Mouse (Mus musculus) midbrain, embryonic 16.5 days (tissue): ENCODE data around the gene Bmper. TPM values are rescaled to one million over a fixed set of nuclear protein-coding genes. Genes with fewer than 3 reads are reported as not detected.

Source experiments
- ATAC-seq: fragments of 200-750 bp; cut with Nextera tagmentation; 2 replicates; pipeline ENCODE4 v1.8.0; 2017; ENCODE audit warnings: moderate TSS enrichment
- H3K27ac ChIP-seq: fragments of 300-500 bp; sonication (generic); 2 replicates; pipeline ENCODE4 v1.5.1; 2014; ENCODE audit warnings: mild to moderate bottlenecking, low read length, mixed read lengths
- H3K27me3 ChIP-seq: fragments of 300-500 bp; sonication (generic); 2 replicates; pipeline ENCODE4 v1.6.1; 2014; ENCODE audit warnings: low read depth, low read length, mixed read lengths; ENCODE audit not compliant: control insufficient read depth, insufficient read depth
- H3K36me3 ChIP-seq: fragments of 300-500 bp; sonication (generic); 2 replicates; pipeline ENCODE4 v1.6.1; 2014; ENCODE audit warnings: mild to moderate bottlenecking, low read length, moderate library complexity, mixed read lengths; ENCODE audit not compliant: control insufficient read depth, insufficient read depth
- H3K4me1 ChIP-seq: fragments of 300-500 bp; sonication (generic); 2 replicates; pipeline ENCODE4 v1.6.1; 2014; ENCODE audit warnings: mild to moderate bottlenecking, low read length, mixed read lengths; ENCODE audit not compliant: control insufficient read depth, insufficient read depth
- H3K4me2 ChIP-seq: fragments of 300-500 bp; sonication (generic); 2 replicates; pipeline ENCODE4 v1.6.1; 2014; ENCODE audit warnings: mild to moderate bottlenecking, low read length, mixed read lengths
- H3K4me3 ChIP-seq: fragments of 300-500 bp; sonication (generic); 2 replicates; pipeline ENCODE4 v1.5.1; 2014; ENCODE audit warnings: low read depth, mild to moderate bottlenecking, low read length, moderate library complexity, mixed read lengths
- H3K9ac ChIP-seq: fragments of 300-500 bp; sonication (generic); 2 replicates; pipeline ENCODE4 v1.6.1; 2014; ENCODE audit warnings: low read depth, low read length, mixed read lengths
- H3K9me3 ChIP-seq: fragments of 300-500 bp; sonication (generic); replicated peaks from 2 replicates; pipeline ENCODE4 v1.6.1; 2014; ENCODE audit warnings: mild to moderate bottlenecking, low read length, mixed read lengths; ENCODE audit not compliant: control insufficient read depth, poor library complexity, severe bottlenecking
- WGBS: fragments of 180-500 bp; shearing (Covaris S2); extraction: QIAGEN DNeasy Blood & Tissue Kit; methylation state at CpG from one replicate; pipeline ENCODE4 v1.1.7; 2014; 5-methylcytosine and 5-hydroxymethylcytosine counted together
- polyA plus RNA-seq: library from polyadenylated mRNA; unstranded; fragments of >200 nt; fragmentation: Nextera tagmentation; extraction: Ambion mirVana; gene quantifications from 2 replicates; pipeline ENCODE4 v1.2.1, GENCODE M21; 2015

Bmper gene
- polyA plus RNA-seq, 1 experiment from 2014 or later: 9.6 TPM

DNA sequence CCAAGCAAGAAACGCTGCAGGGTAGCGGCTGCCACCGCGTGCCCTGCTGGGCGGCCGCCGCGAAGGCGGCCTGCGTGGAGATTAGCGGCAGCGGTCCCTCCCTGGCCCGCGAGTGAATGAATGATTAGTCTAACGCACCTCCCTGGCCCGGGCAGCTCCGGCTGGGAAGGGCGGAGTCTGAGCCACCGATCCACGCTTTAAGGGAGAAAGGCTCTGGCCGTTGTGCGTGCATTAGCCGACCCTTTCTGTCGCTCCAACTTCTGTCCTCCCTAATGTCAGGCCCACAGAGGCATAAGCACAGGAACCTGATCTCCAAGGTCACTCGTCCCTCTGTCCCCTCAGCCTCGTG lies 410 bp upstream of the Bmper start:
- Histone ChIP-seq H3K27ac (peak overlapping the region; percentile 90), H3K4me1 (peaks cover 7% of the 10 kb centered on the region), H3K36me3 (no peaks in the 10 kb centered on the region), H3K9me3 (no peaks in the 10 kb centered on the region), H3K9ac (peak overlapping the region; percentile 84), H3K27me3 (peaks cover 11% of the 10 kb centered on the region), H3K4me3 (peak overlapping the region; percentile 68), H3K4me2 (peak overlapping the region; percentile 96)
- 0% methylated on average over 25 of the region's 26 CpGs for WGBS
- ATAC-seq: peak; percentile 67

DNA sequence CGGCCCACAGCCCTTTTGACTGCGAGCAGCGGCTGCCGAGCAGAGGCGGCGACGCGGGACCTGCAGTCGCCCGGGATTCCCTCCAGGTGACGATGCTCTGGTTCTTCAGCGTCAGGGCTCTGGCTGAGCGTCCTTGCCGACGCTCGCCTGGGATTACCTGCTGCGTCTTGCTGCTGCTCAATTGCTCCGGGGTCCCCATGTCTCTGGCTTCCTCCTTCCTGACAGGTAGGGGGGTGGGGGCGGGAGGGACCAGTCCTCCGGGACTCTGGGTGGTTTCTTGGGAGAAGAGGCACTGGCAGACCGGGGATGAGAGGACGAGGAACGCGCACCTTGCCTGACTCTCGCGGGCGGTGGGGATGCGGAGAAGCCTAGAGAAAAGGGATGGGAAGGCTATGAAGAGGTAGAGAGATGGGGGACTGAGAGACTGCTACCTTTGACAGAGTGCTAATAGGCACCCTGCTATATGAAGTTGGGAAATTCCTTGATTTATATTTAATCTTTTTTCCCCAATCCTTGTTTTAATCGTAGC lies 737 bp downstream of the Bmper start:
- under 1% methylated on average over 28 of the region's 29 CpGs for WGBS

DNA sequence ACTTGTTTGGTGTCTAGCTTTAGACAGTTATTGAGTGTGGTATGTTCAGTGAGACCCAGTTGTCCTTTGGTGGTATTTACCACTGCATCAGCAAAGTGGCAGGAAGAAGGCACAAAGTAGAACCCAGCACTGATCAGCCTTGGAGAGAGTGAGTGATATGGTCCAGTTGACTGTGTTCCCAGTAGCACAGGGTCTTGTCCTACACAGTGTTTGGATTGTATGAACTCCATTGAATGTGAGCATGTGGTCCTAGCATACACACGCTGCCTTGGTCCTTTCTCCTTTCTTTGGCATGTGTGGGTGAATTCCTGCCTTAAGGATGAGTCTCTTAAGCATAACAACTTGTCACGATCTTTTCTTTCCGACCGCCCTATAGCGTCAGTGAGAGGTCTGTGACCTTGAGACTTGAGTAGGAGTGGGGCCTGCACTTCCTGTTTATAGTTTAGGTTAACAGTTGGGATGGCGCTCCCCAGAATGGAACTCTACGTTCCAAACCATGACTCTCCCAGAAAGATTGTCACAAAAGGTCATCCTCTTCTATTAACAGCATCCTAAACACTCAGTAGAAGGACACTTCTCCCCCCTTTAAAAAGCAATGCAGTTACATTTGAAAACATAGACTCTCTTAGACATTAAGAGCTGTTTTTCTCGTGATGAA lies 10.7 kb downstream of the Bmper start:
- Histone ChIP-seq H3K36me3 (no peaks in the 10 kb centered on the region), H3K4me1 (no peaks in the 10 kb centered on the region), H3K9ac (no peak overlapping the region), H3K4me3 (no peak overlapping the region), H3K4me2 (no peak overlapping the region), H3K9me3 (no peaks in the 10 kb centered on the region), H3K27ac (no peak overlapping the region), H3K27me3 (no peaks in the 10 kb centered on the region)
- 91% methylated on average over 8 of the region's 8 CpGs for WGBS
- no peak for ATAC-seq

More for the DNA sequence above, 737 bp downstream of the Bmper start:
- Histone ChIP-seq H3K9ac (peak overlapping the region; percentile 84), H3K36me3 (no peaks in the 10 kb centered on the region), H3K9me3 (no peaks in the 10 kb centered on the region), H3K27ac (peak overlapping the region; percentile 90), H3K4me3 (peak overlapping the region; percentile 68), H3K27me3 (peaks cover 11% of the 10 kb centered on the region), H3K4me1 (peaks cover 7% of the 10 kb centered on the region), H3K4me2 (peak overlapping the region; percentile 96)
- ATAC-seq: peak; percentile 69

DNA sequence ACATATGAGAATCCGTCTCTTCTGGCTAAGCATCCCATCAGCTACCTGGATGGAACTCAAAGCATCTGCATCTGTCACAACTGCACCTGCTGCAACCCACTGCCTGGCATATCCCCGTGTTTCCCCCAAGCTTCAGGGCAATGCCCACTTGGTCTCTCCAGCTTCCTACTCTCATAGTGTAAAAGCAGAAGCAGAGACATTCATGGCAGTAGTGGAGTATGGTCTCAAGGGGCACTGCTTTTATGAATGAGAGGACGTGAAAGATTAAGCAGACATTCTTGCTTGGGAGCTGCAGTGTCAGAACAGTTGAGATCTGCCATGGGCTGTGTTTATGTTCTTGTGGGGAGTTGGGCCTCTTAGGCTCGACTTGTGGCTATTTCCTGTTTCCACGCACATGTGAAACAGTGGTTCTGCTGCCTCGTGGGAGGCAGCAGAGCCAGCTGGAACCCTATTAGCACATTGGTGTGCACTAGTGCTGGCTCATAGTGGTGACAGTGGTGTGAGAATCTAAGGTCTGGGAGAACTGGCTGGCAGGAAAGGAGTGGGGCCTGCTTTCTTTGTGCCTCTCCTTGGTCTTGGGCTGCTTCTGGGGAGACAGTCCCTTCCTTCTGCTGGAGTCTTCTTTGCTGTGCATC lies 12.6 kb downstream of the Bmper start:
- H3K9ac ChIP-seq: no peak overlapping the region
- no peak overlapping the region for H3K4me3 ChIP-seq
- H3K27ac ChIP-seq: no peak overlapping the region
- H3K9me3 ChIP-seq: no peaks in the 10 kb centered on the region
- WGBS: 73% methylated on average over 6 of the region's 6 CpGs
- no peaks in the 10 kb centered on the region for H3K4me1 ChIP-seq
- H3K36me3 ChIP-seq: no peaks in the 10 kb centered on the region
- H3K4me2 ChIP-seq: no peak overlapping the region
- H3K27me3 ChIP-seq: no peaks in the 10 kb centered on the region
- ATAC-seq: no peak

DNA sequence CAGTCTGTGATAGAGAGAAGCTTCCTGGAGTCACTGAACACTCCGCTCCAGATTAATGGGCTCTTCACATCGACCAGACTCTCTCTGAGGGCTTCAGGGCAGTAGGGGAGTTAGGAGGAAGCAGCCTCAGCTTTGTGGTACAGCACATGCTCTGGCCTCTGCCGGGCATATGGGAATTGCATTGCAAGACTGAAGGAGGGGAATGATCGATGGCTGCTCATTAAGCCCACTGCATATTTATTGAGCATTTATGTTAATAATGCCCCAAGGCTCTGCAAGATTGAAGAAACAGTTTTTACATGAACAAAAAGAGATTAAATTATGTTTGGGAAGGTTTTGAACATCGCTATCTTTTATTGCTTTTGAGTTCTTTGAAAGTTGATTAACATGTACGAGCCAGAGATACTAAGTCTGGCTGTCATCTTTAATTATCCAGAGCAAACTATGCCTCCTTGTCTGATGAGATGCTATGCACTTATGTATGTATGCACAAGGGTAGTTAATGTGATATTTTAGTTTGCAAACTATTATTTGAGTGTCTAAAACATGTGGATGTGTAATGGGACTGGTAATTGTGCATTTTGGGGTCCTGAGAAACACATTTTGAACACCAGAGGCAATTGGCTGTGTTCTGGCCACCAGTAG lies 13.9 kb downstream of the Bmper start:
- Histone ChIP-seq H3K4me3 (no peak overlapping the region), H3K9me3 (no peaks in the 10 kb centered on the region), H3K4me1 (no peaks in the 10 kb centered on the region), H3K36me3 (no peaks in the 10 kb centered on the region), H3K27ac (no peak overlapping the region), H3K4me2 (no peak overlapping the region), H3K9ac (no peak overlapping the region), H3K27me3 (no peaks in the 10 kb centered on the region)
- 56% methylated on average over 6 of the region's 6 CpGs for WGBS
- ATAC-seq: peak; percentile 62

DNA sequence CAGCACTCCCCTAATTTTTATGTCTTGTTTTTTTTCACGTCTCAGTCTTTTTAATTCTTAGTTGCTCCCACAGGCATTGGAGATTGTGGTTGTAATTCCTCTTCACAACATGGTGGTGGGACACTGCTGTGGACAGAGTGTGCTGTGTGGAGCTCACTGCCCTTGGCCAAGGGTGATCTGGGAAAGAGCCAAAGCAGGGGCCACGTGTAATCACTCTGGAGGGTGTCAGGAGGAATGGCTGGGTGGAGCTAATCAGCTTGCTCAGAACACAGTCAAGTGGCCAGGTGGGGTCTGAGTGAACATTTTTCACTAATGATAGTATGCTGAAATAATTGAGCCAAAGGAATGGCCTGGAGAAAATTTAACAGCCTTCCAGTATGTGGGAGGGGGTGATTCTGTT lies 16.1 kb downstream of the Bmper start:
- WGBS: 66% methylated on average over 2 of the region's 2 CpGs
- ATAC-seq: no peak

DNA sequence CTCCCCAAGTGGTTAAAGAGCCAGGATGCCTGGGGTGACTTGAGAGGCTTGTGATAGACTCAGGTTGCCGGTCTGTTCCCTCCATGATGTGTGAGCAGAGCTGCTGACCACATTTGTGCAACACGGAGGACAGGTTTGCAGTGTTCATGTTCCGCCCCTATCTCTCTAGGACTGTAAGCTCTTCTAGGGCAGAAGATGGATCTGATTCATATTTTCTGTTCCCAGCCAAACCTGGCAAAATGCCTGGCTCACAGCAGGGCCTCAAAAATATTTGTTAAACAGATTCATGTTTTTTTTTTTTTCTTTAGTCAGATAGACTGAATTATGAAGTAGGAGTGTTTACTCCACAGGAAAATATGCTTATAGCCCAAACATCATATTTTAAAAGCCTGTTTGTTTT lies 20.0 kb downstream of the Bmper start:
- Histone ChIP-seq H3K9ac (no peak overlapping the region), H3K36me3 (no peaks in the 10 kb centered on the region), H3K9me3 (no peaks in the 10 kb centered on the region), H3K4me1 (no peaks in the 10 kb centered on the region), H3K4me2 (no peak overlapping the region), H3K27ac (no peak overlapping the region), H3K4me3 (no peak overlapping the region), H3K27me3 (no peaks in the 10 kb centered on the region)
- ATAC-seq: no peak
- WGBS: 78% methylated on average over 3 of the region's 3 CpGs

More for the DNA sequence above, 16.1 kb downstream of the Bmper start:
- Histone ChIP-seq H3K4me2 (no peak overlapping the region), H3K9ac (no peak overlapping the region), H3K36me3 (no peaks in the 10 kb centered on the region), H3K4me1 (no peaks in the 10 kb centered on the region), H3K27me3 (no peaks in the 10 kb centered on the region), H3K4me3 (no peak overlapping the region), H3K9me3 (no peaks in the 10 kb centered on the region), H3K27ac (no peak overlapping the region)

DNA sequence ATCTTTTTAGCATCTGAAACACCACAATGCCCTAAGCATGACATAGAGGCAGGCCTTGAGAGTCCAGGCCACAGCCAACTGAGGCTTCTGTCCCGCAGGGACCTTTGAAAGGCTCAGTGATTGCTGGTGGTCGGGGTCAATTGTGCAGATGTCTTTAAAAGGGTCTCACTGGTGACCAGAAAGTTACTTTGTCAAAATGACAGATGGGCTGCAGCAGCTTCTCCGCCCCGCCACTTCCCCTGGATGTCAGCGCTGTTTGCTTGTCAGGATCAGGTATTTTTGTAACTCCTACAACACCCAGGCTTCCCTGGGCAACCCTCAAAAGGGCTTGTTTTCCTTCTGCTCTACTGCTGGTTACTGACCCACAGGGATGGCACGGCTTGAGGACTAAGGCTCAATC lies 21.0 kb downstream of the Bmper start:
- no peak for ATAC-seq
- no peak overlapping the region for H3K4me2 ChIP-seq
- WGBS: 68% methylated on average over 6 of the region's 6 CpGs
- no peaks in the 10 kb centered on the region for H3K27me3 ChIP-seq
- no peaks in the 10 kb centered on the region for H3K9me3 ChIP-seq
- no peak overlapping the region for H3K9ac ChIP-seq
- H3K36me3 ChIP-seq: no peaks in the 10 kb centered on the region
- no peak overlapping the region for H3K27ac ChIP-seq
- H3K4me3 ChIP-seq: no peak overlapping the region
- no peaks in the 10 kb centered on the region for H3K4me1 ChIP-seq

DNA sequence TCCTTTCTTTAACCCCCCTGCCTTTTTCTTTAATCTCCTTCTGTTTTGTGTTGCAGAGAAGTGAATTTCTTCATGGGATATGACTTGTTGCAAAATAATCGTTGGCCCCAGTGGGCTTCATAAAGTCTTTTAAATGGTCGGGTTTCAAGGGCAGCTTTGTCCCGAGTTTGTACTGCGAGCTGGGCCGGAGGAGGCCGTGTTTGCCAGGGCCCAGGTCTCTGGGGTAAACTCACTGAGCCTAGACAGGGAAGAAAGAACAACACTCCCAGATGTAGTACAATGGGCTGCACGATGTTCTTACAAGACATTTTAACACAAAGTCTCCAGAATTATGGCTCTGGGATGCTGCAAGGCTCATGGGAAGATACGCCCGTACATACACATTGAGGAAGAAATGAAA lies 23.5 kb downstream of the Bmper start:
- Histone ChIP-seq H3K27ac (no peak overlapping the region), H3K27me3 (no peaks in the 10 kb centered on the region), H3K9me3 (no peaks in the 10 kb centered on the region), H3K36me3 (no peaks in the 10 kb centered on the region), H3K9ac (no peak overlapping the region), H3K4me1 (no peaks in the 10 kb centered on the region), H3K4me3 (no peak overlapping the region), H3K4me2 (no peak overlapping the region)
- no peak for ATAC-seq
- WGBS: 78% methylated on average over 9 of the region's 9 CpGs
